Mouse (Mus musculus) hindbrain, embryonic 14.5 days (tissue): Measurements from ENCODE around the gene Wnt11. TPM values are rescaled to one million over a fixed set of nuclear protein-coding genes. Genes with fewer than 3 reads are reported as not detected.

Experiments
- ATAC-seq: fragments of 200-750 bp; cut with Nextera tagmentation; 2 replicates; pipeline ENCODE4 v1.8.0; 2017; ENCODE audit warnings: moderate number of reproducible peaks, mild to moderate bottlenecking, moderate TSS enrichment, moderate library complexity; ENCODE audit not compliant: low FRiP score
- DNase-seq: peaks from one replicate; pipeline ENCODE4 v3.0.0-alpha.2; 2015; ENCODE audit warnings: low spot score
- H3K27ac ChIP-seq: fragments of 300-500 bp; sonication (generic); 2 replicates; pipeline ENCODE4 v1.5.1; 2014; ENCODE audit warnings: mild to moderate bottlenecking, moderate library complexity
- H3K27me3 ChIP-seq: fragments of 300-500 bp; sonication (generic); 2 replicates; pipeline ENCODE4 v1.6.1; 2014; ENCODE audit warnings: mild to moderate bottlenecking, low read length, mixed read lengths; ENCODE audit not compliant: control insufficient read depth, insufficient read depth
- H3K36me3 ChIP-seq: fragments of 300-500 bp; sonication (generic); replicated peaks from 2 replicates; pipeline ENCODE4 v1.6.1; 2014; ENCODE audit not compliant: control insufficient read depth, insufficient read depth
- H3K4me1 ChIP-seq: fragments of 300-500 bp; sonication (generic); replicated peaks from 2 replicates; pipeline ENCODE4 v1.6.1; 2014; ENCODE audit warnings: antibody characterized with exemption, low read length, mixed read lengths; ENCODE audit not compliant: control insufficient read depth, insufficient read depth
- H3K4me2 ChIP-seq: fragments of 300-500 bp; sonication (generic); replicated peaks from 2 replicates; pipeline ENCODE4 v1.6.1; 2014; ENCODE audit warnings: mild to moderate bottlenecking, moderate library complexity
- H3K4me3 ChIP-seq: fragments of 300-500 bp; sonication (generic); replicated peaks from 2 replicates; pipeline ENCODE4 v1.5.1; 2014; ENCODE audit warnings: mild to moderate bottlenecking, low read length
- H3K9ac ChIP-seq: fragments of 300-500 bp; sonication (generic); 2 replicates; pipeline ENCODE4 v1.6.1; 2014
- H3K9me3 ChIP-seq: fragments of 300-500 bp; sonication (generic); 2 replicates; pipeline ENCODE4 v1.6.1; 2016; ENCODE audit warnings: low read length; ENCODE audit not compliant: control insufficient read depth
- WGBS: fragments of 180-500 bp; shearing (Covaris S2); extraction: QIAGEN DNeasy Blood & Tissue Kit; methylation state at CpG from one replicate; pipeline ENCODE4 v1.1.7; 2014; 5-methylcytosine and 5-hydroxymethylcytosine counted together
- polyA plus RNA-seq: library from polyadenylated mRNA; unstranded; fragments of >200 nt; fragmentation: Nextera tagmentation; extraction: Ambion mirVana; gene quantifications from 2 replicates; pipeline ENCODE4 v1.2.1, GENCODE M21; 2014

The Wnt11 gene
- polyA plus RNA-seq, 1 experiment from 2014 or later: 2.3 TPM

DNA sequence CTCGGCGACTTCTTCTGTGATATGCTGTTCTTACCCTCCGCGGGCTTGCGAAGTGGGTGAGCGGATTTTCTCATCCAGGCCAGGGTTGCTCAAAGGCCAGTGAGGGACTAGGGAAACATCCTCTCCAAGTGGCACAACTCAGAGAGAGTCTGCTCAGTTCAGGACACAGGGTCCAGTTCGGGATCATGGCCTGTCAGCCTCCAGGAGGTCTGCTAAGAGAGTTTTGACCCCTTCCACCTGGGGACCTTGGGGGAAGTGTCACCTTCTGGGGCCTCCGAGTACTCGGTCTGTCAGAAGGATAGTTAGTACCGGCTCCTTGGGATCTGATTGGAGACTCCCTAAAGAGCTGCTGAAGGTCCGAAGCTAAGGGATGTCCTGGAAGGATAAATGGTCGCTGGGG is 4.4 kb downstream of the Wnt11 start:
- Histone ChIP-seq H3K27ac (no peak overlapping the region), H3K9me3 (no peaks in the 10 kb centered on the region), H3K9ac (no peak overlapping the region), H3K4me1 (peaks cover 29% of the 10 kb centered on the region), H3K36me3 (no peaks in the 10 kb centered on the region), H3K4me2 (peak overlapping the region; percentile 87), H3K27me3 (peaks cover 70% of the 10 kb centered on the region), H3K4me3 (peak overlapping the region; percentile 42)
- 1% methylated on average over 12 of the region's 12 CpGs for WGBS
- DNase-seq (no peak), ATAC-seq (no peak)

GRCm38 (mm10) chr7:98840771-98841170 is 5.9 kb downstream of the Wnt11 start:
- no peak overlapping the region for H3K4me2 ChIP-seq
- ATAC-seq: no peak
- H3K27ac ChIP-seq: no peak overlapping the region
- WGBS: 36% methylated on average over 3 of the region's 3 CpGs
- DNase-seq: no peak
- peaks cover 19% of the 10 kb centered on the region for H3K4me1 ChIP-seq
- H3K9ac ChIP-seq: no peak overlapping the region
- H3K9me3 ChIP-seq: no peaks in the 10 kb centered on the region
- no peaks in the 10 kb centered on the region for H3K36me3 ChIP-seq
- H3K27me3 ChIP-seq: peaks cover 56% of the 10 kb centered on the region
- no peak overlapping the region for H3K4me3 ChIP-seq

DNA sequence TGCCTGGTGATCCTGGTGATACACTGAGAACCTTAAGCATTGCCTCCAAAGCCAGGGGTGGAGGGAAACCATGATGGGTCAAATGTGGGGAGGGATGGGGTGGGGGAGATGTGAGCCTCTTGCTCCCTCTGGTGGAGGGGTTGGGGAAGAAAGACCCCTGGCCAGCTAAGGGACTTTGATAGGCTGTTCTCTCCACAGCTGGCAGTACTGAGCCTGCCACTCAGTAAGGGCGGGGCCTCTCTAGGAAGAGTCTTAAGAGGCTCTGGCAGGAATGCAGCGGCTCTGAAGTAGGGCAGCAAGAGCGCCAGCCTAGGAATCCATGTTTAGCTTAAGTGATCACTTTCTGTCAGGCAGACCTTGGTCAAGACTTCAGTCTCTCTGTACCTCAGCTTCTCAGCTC is 6.9 kb downstream of the Wnt11 start:
- H3K36me3 ChIP-seq: no peaks in the 10 kb centered on the region
- no peak overlapping the region for H3K9ac ChIP-seq
- H3K4me2 ChIP-seq: no peak overlapping the region
- no peak overlapping the region for H3K4me3 ChIP-seq
- ATAC-seq (no peak), DNase-seq (no peak)
- 40% methylated on average over 3 of the region's 3 CpGs for WGBS
- H3K9me3 ChIP-seq: no peaks in the 10 kb centered on the region
- H3K27ac ChIP-seq: no peak overlapping the region
- peaks cover 45% of the 10 kb centered on the region for H3K27me3 ChIP-seq
- peaks cover 10% of the 10 kb centered on the region for H3K4me1 ChIP-seq

DNA sequence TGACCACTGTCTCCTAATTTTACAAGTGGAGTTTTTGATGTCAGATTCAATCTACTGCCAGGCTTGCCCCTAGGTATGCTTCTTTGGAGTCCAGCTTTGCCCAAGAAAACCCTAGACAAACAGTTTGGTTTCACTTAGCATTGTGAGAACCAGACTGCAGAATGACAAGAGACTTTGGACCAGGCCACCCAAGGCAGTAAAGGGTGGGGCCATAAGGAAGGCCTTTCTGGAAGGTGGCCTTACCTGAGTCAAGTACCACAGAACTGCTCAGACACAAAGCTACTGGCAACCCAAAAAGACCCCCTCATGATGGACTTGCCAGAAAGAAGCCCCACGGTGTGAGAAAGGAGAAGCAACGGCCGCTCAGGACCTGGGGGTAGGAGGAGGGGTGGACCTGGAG is 8.1 kb downstream of the Wnt11 start:
- WGBS: 77% methylated on average over 3 of the region's 3 CpGs

DNA sequence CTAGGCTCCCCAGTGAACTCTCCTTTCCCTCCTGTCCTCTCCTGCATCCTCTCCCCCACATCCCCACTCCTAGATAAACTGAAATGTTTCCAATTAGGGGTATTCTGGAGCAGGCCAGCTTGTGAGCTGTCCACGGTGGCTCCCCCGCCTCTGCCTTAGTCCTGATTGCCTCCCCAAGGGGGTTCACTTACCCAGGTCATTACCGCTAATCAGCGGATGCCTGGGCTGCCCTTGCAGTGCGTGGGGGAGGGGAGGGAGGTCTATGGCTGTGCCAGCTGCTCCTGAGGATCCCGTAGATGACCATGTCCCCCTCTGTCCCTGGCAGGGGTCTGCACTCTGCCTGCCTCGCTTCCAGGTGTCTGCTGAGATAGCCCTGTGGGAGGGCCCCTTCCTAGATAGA is 8.7 kb downstream of the Wnt11 start:
- no peak overlapping the region for H3K9ac ChIP-seq
- H3K27ac ChIP-seq: no peak overlapping the region
- H3K4me2 ChIP-seq: no peak overlapping the region
- H3K27me3 ChIP-seq: peaks cover 28% of the 10 kb centered on the region
- ATAC-seq: no peak
- no peak overlapping the region for H3K4me3 ChIP-seq
- H3K4me1 ChIP-seq: peaks cover 9% of the 10 kb centered on the region
- no peaks in the 10 kb centered on the region for H3K9me3 ChIP-seq
- H3K36me3 ChIP-seq: no peaks in the 10 kb centered on the region
- DNase-seq: no peak
- 14% methylated on average over 7 of the region's 7 CpGs for WGBS

More for the DNA sequence above, 8.1 kb downstream of the Wnt11 start:
- H3K4me1 ChIP-seq: peaks cover 9% of the 10 kb centered on the region
- no peak overlapping the region for H3K27ac ChIP-seq
- no peaks in the 10 kb centered on the region for H3K36me3 ChIP-seq
- peaks cover 35% of the 10 kb centered on the region for H3K27me3 ChIP-seq
- ATAC-seq: no peak
- H3K9me3 ChIP-seq: no peaks in the 10 kb centered on the region
- H3K9ac ChIP-seq: no peak overlapping the region
- no peak overlapping the region for H3K4me2 ChIP-seq
- DNase-seq: no peak
- H3K4me3 ChIP-seq: no peak overlapping the region

DNA sequence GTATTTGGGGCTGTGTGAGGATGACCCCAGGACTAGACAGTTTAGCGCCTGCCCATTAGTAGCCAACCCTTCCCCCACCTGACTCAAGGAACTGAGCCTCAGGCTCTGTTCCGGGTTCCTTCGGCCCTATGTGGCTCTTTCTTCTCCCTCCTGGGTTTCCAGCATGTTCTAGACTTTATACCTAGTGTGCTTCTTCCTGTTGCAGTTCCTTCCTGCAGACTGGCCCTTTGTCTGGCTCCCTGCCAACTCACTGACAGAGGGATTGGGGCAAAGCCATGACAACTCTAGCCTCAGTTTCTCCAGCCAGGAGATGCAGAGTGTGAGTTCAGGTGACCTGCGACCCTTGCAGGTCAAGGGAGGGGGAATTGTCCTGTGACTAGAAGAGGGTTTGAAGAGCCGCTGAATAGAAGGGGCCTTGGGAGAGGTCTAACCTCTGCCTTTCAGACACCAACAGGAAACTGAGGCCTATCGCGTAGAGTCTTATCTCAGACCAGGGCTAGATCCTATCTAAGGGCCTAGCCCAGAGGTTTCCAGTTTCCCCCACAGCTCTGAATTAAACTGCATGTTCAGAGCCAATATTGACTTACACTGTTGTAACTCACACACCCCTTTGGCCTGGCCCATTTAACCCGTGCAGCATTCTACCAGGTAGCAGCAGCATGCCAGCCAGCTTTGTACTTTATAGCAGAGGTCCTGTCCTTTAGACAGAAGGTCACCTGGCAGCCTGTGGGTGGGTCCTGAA is 14.2 kb downstream of the Wnt11 start:
- H3K4me2 ChIP-seq: no peak overlapping the region
- 80% methylated on average over 8 of the region's 8 CpGs for WGBS
- no peaks in the 10 kb centered on the region for H3K27me3 ChIP-seq
- H3K27ac ChIP-seq: no peak overlapping the region
- H3K36me3 ChIP-seq: no peaks in the 10 kb centered on the region
- no peak overlapping the region for H3K4me3 ChIP-seq
- no peaks in the 10 kb centered on the region for H3K9me3 ChIP-seq
- DNase-seq (no peak), ATAC-seq (no peak)
- H3K9ac ChIP-seq: no peak overlapping the region
- 0 out of 2 replicates have a peak, but pooled peaks cover 5% of the 10 kb centered on the region for H3K4me1 ChIP-seq

DNA sequence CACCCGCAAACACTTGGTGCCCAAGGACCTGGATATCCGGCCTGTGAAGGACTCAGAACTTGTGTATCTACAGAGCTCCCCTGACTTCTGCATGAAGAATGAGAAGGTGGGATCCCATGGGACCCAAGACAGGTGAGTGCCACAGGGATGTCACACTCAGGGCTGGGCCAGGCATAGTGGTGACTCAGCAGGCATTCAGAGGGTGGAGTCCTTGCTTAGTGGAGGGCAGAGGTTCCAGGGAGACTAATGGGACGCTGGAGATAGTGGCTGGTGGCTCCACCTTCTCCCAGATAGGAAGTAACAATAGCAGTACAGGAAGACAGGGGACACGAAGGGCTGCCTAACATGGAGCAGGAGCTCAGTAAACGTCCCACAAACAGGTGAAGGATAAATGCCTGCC is 15.5 kb downstream of the Wnt11 start:
- Histone ChIP-seq H3K4me2 (no peak overlapping the region), H3K4me1 (0 out of 2 replicates have a peak, but pooled peaks cover 5% of the 10 kb centered on the region), H3K9ac (no peak overlapping the region), H3K9me3 (no peaks in the 10 kb centered on the region), H3K36me3 (no peaks in the 10 kb centered on the region), H3K4me3 (no peak overlapping the region), H3K27ac (no peak overlapping the region), H3K27me3 (no peaks in the 10 kb centered on the region)
- no peak for DNase-seq
- 83% methylated on average over 5 of the region's 5 CpGs for WGBS
- ATAC-seq: no peak

GRCm38 (mm10) chr7:98851220-98851619 is 16.3 kb downstream of the Wnt11 start:
- H3K4me1 ChIP-seq: 0 out of 2 replicates have a peak, but pooled peaks cover 5% of the 10 kb centered on the region
- ATAC-seq (no peak), DNase-seq (no peak)
- 51% methylated on average over 9 of the region's 9 CpGs for WGBS
- H3K9ac ChIP-seq: no peak overlapping the region
- H3K4me2 ChIP-seq: no peak overlapping the region
- H3K27ac ChIP-seq: no peak overlapping the region
- no peaks in the 10 kb centered on the region for H3K27me3 ChIP-seq
- H3K4me3 ChIP-seq: no peak overlapping the region
- H3K36me3 ChIP-seq: no peaks in the 10 kb centered on the region
- no peaks in the 10 kb centered on the region for H3K9me3 ChIP-seq

DNA sequence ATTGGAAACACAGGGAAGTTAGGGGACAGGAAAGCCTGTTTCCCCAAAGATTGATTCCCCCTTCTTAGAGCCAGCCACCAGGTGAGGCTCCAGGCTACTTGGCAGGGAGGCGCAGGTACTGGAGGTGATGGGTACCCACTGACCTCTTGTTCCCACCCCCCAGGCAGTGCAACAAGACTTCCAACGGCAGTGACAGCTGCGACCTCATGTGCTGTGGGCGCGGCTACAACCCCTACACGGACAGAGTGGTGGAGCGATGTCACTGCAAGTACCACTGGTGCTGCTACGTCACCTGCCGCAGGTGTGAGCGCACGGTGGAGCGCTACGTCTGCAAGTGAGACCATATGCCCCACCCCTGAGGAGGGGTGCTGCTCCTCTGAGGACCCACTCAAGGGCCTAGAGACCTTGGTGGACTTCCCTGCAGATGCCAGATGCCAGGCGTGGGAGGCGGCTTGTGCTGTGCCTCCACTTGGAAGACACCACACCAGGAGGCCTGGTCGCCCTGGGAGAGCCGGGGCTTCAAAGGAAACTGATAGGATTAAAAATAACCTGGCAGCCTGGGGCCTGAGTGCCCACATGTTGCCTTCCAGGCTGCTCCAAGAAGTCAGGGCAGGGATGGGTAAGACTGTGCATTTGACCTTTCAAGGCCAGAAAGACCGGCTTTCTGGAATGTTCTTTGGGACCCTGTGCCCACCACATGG is 18.2 kb downstream of the Wnt11 start:
- DNase-seq (no peak), ATAC-seq (no peak)
- no peaks in the 10 kb centered on the region for H3K27me3 ChIP-seq
- H3K4me3 ChIP-seq: no peak overlapping the region
- H3K36me3 ChIP-seq: no peaks in the 10 kb centered on the region
- H3K9ac ChIP-seq: no peak overlapping the region
- H3K4me1 ChIP-seq: 0 out of 2 replicates have a peak, but pooled peaks cover 5% of the 10 kb centered on the region
- WGBS: 86% methylated on average over 18 of the region's 18 CpGs
- no peak overlapping the region for H3K27ac ChIP-seq
- no peaks in the 10 kb centered on the region for H3K9me3 ChIP-seq
- no peak overlapping the region for H3K4me2 ChIP-seq
